Comparison of ENCODE assay signal across 15 mouse cellular contexts in genomic region chr1:17244186-17244585, GRCm38 (mm10).
"Had no signal": no experiment of that assay in that cellular context is flagged by ENCODE, and none has a peak within 500 bp of the region (broad histone marks: within the 10 kb centered on the region; RNA-seq: fewer than 3 reads in every experiment).

No protein-coding gene starts in this region.

- H3K36me3 ChIP-seq: neural tube, embryonic 15.5 days; stomach, embryonic 15.5 days had no signal

- H3K4me3 ChIP-seq: neural tube, embryonic 15.5 days; stomach, embryonic 15.5 days had no signal

- H3K9me3 ChIP-seq: neural tube, embryonic 15.5 days; stomach, embryonic 15.5 days had no signal

- H3K27ac ChIP-seq: neural tube, embryonic 15.5 days; stomach, embryonic 15.5 days; stomach, postnatal 0 days had no signal

- H3K9ac ChIP-seq: neural tube, embryonic 15.5 days; stomach, embryonic 15.5 days had no signal

- DNase-seq: retina, postnatal 1 day; right cerebral cortex, adult 18-20 months; right cerebral cortex, postnatal 14 days; right cerebral cortex, postnatal 25 days; right cerebral cortex, postnatal 4 days; spleen, adult 18-20 months; thymus, adult 18-20 months; thymus, adult 2 months; thymus, postnatal 14 days; thymus, postnatal 25 days; thymus, postnatal 36 days; thymus, postnatal 4 days had no signal

- H3K4me1 ChIP-seq: neural tube, embryonic 15.5 days; stomach, embryonic 15.5 days had no signal
